Mouse (Mus musculus): ENCODE results near the gene D630036H23Rik. TPM values are rescaled to one million over a fixed set of nuclear protein-coding genes. Genes with fewer than 3 reads are reported as not detected.

The D630036H23Rik gene
- total RNA-seq, 2 experiments from 2014 or later, result 0.50 to 0.75 TPM

Other genes with a start within 250 kb of the D630036H23Rik start
- gene Ankmy2, start 225.1 kb downstream of the D630036H23Rik start, total RNA-seq (2021), result 1 to 10 TPM; 5.3 to 5.4 TPM
- gene Bzw2, start 224.1 kb downstream of the D630036H23Rik start, total RNA-seq (2021), result 100 to 1,000 TPM; 105 to 125 TPM
- not detected for gene Lrrc72, start 128.8 kb downstream of the D630036H23Rik start, total RNA-seq (2021)
- gene Sostdc1, start 68.0 kb downstream of the D630036H23Rik start, total RNA-seq (2021), result under 1 TPM; 0.12 to 0.16 TPM
- gene Ispd, start 731 bp downstream of the D630036H23Rik start, total RNA-seq (2021), result 1 to 10 TPM; 3.1 to 3.8 TPM

All from gastrocnemius, adult 18-20 months (tissue).